Mouse (Mus musculus): Measurements from ENCODE around the gene Bpifb6. TPM values are rescaled to one million over a fixed set of nuclear protein-coding genes. Genes with fewer than 3 reads are reported as not detected.

Gene Bpifb6
- total and polyA plus RNA-seq, 2 experiments from 2014 or later = 0.14 TPM; not detected in 1

GRCm38 (mm10) chr2:153944567-153944966 is 44.4 kb downstream of the Bpifb6 start:
- no peak for TF ChIP-seq CTCF (IDR thresholded peaks at IDR 0.05; ENCODE audit: low read depth)
- no peak overlapping the region for H3K27ac ChIP-seq

GRCm38 (mm10) chr2:153952897-153953296 is 52.7 kb downstream of the Bpifb6 start:
- peak; percentile 86 for TF ChIP-seq CTCF (IDR thresholded peaks at IDR 0.05; ENCODE audit: low read depth)
- 32% methylated on average over 6 of the region's 6 CpGs for WGBS
- Histone ChIP-seq H3K9me3 (ENCODE audit: low read length) (no peaks in the 10 kb centered on the region), H3K27me3 (ENCODE audit: insufficient read depth, low read length) (no peaks in the 10 kb centered on the region), H3K27ac (no peak overlapping the region), H3K36me3 (ENCODE audit: insufficient read depth, low read length) (no peaks in the 10 kb centered on the region), H3K9ac (replicated peaks; ENCODE audit: low read length) (no peak overlapping the region), H3K4me1 (ENCODE audit: insufficient read depth, low read length) (no peaks in the 10 kb centered on the region), H3K4me3 (ENCODE audit: low read length) (no peak overlapping the region), H3K4me2 (ENCODE audit: low read depth, low read length) (no peak overlapping the region)
- no peak; the same call in 1 of the 2 replicates for ATAC-seq
- DNase-seq (ENCODE audit: low spot score) = peak; percentile 84

More at GRCm38 (mm10) chr2:153944567-153944966, 44.4 kb downstream of the Bpifb6 start:
- Histone ChIP-seq H3K4me3 (ENCODE audit: low read length) (no peak overlapping the region), H3K36me3 (ENCODE audit: insufficient read depth, low read length) (no peaks in the 10 kb centered on the region), H3K9me3 (ENCODE audit: low read length) (no peaks in the 10 kb centered on the region), H3K4me2 (ENCODE audit: low read depth, low read length) (no peak overlapping the region), H3K4me1 (ENCODE audit: insufficient read depth, low read length) (no peaks in the 10 kb centered on the region), H3K9ac (replicated peaks; ENCODE audit: low read length) (no peak overlapping the region), H3K27me3 (ENCODE audit: insufficient read depth, low read length) (no peaks in the 10 kb centered on the region)
- ATAC-seq (no peak), DNase-seq (ENCODE audit: low spot score) (no peak)
- 85% methylated on average over 8 of the region's 8 CpGs for WGBS

- H3K4me3 ChIP-seq (ENCODE audit: low read length) = no peak overlapping the region
- H3K27me3 ChIP-seq (ENCODE audit: insufficient read depth, low read length) = no peaks in the 10 kb centered on the region
- no peak overlapping the region for H3K9ac ChIP-seq (replicated peaks; ENCODE audit: low read length)
- H3K4me1 ChIP-seq (ENCODE audit: insufficient read depth, low read length) = no peaks in the 10 kb centered on the region
- peak; percentile 81 for TF ChIP-seq CTCF (IDR thresholded peaks at IDR 0.05; ENCODE audit: low read depth)
- peak overlapping the region; percentile 18; the same call in 1 of the 2 replicates for H3K4me2 ChIP-seq (ENCODE audit: low read depth, low read length)
- H3K9me3 ChIP-seq (ENCODE audit: low read length) = no peaks in the 10 kb centered on the region
- 8% methylated on average over 6 of the region's 6 CpGs for WGBS
- ATAC-seq = peak; percentile 69
- no peaks in the 10 kb centered on the region for H3K36me3 ChIP-seq (ENCODE audit: insufficient read depth, low read length)
- DNase-seq (ENCODE audit: low spot score) = peak; percentile 82
- no peak overlapping the region for H3K27ac ChIP-seq
Measured at GRCm38 (mm10) chr2:153953836-153954235, 53.6 kb downstream of the Bpifb6 start.

Other genes starting within 250 kb of the Bpifb6 start
- not detected in 2 replicates for gene Dnmt3c, start 203.7 kb upstream of the Bpifb6 start, total RNA-seq (2014; rRNA removed)
- gene Dnmt3c, start 203.7 kb upstream of the Bpifb6 start, polyA plus RNA-seq (2015; fragmentation: Nextera tagmentation; extraction: Ambion mirVana) = 0.10 TPM in 1 of 2 replicates, not detected in the other
- 75.0 and 82.8 TPM in 2 replicates for gene Mapre1, start 159.1 kb upstream of the Bpifb6 start, total RNA-seq (2014; rRNA removed)
- gene Mapre1, start 159.1 kb upstream of the Bpifb6 start, polyA plus RNA-seq (2015; fragmentation: Nextera tagmentation; extraction: Ambion mirVana) = 354 and 355 TPM in 2 replicates
- gene Efcab8, start 120.5 kb upstream of the Bpifb6 start, total RNA-seq (2014; rRNA removed) = not detected in 2 replicates
- 0.04 TPM in 1 of 2 replicates, not detected in the other for gene Efcab8, start 120.5 kb upstream of the Bpifb6 start, polyA plus RNA-seq (2015; fragmentation: Nextera tagmentation; extraction: Ambion mirVana)
- gene Sun5, start 29.3 kb upstream of the Bpifb6 start, total RNA-seq (2014; rRNA removed) = not detected in 2 replicates
- gene Sun5, start 29.3 kb upstream of the Bpifb6 start, polyA plus RNA-seq (2015; fragmentation: Nextera tagmentation; extraction: Ambion mirVana) = not detected in 2 replicates
- gene Bpifb2, start 25.3 kb upstream of the Bpifb6 start, total RNA-seq (2014; rRNA removed) = 0.25 and 0.26 TPM in 2 replicates
- 0.29 and 0.49 TPM in 2 replicates for gene Bpifb2, start 25.3 kb upstream of the Bpifb6 start, polyA plus RNA-seq (2015; fragmentation: Nextera tagmentation; extraction: Ambion mirVana)
- gene Bpifb3, start 17.8 kb downstream of the Bpifb6 start, total RNA-seq (2014; rRNA removed) = not detected in 2 replicates
- not detected in 2 replicates for gene Bpifb3, start 17.8 kb downstream of the Bpifb6 start, polyA plus RNA-seq (2015; fragmentation: Nextera tagmentation; extraction: Ambion mirVana)
- gene Bpifb4, start 37.8 kb downstream of the Bpifb6 start, total RNA-seq (2014; rRNA removed) = not detected in 2 replicates
- 0.16 TPM in 1 of 2 replicates, not detected in the other for gene Bpifb4, start 37.8 kb downstream of the Bpifb6 start, polyA plus RNA-seq (2015; fragmentation: Nextera tagmentation; extraction: Ambion mirVana)
- gene Bpifa6, start 74.6 kb downstream of the Bpifb6 start, total RNA-seq (2014; rRNA removed) = not detected in 2 replicates
- gene Bpifa6, start 74.6 kb downstream of the Bpifb6 start, polyA plus RNA-seq (2015; fragmentation: Nextera tagmentation; extraction: Ambion mirVana) = not detected in 2 replicates
- gene Bpifa2, start 107.9 kb downstream of the Bpifb6 start, total RNA-seq (2014; rRNA removed) = 0.86 TPM in 1 of 2 replicates, not detected in the other
- not detected in 2 replicates for gene Bpifa2, start 107.9 kb downstream of the Bpifb6 start, polyA plus RNA-seq (2015; fragmentation: Nextera tagmentation; extraction: Ambion mirVana)
- not detected in 2 replicates for gene Bpifa3, start 229.9 kb downstream of the Bpifb6 start, total RNA-seq (2014; rRNA removed)
- gene Bpifa3, start 229.9 kb downstream of the Bpifb6 start, polyA plus RNA-seq (2015; fragmentation: Nextera tagmentation; extraction: Ambion mirVana) = not detected in 2 replicates
- gene Bpifa1, start 242.5 kb downstream of the Bpifb6 start, total RNA-seq (2014; rRNA removed) = 3.4 TPM in 1 of 2 replicates, not detected in the other
- gene Bpifa1, start 242.5 kb downstream of the Bpifb6 start, polyA plus RNA-seq (2015; fragmentation: Nextera tagmentation; extraction: Ambion mirVana) = 0.54 and 0.86 TPM in 2 replicates